Mouse (Mus musculus) neural tube, embryonic 11.5 days (tissue): ENCODE data around the gene Ctnnbip1. TPM values are rescaled to one million over a fixed set of nuclear protein-coding genes. Genes with fewer than 3 reads are reported as not detected.

Experiments used
- ATAC-seq: fragments of 200-750 bp; cut with Nextera tagmentation; 2 replicates; pipeline ENCODE4 v1.8.0; 2017; ENCODE audit warnings: moderate number of reproducible peaks, mild to moderate bottlenecking, moderate TSS enrichment, moderate library complexity; ENCODE audit not compliant: insufficient read depth, low FRiP score, low TSS enrichment
- DNase-seq: peaks from one replicate; pipeline ENCODE4 v3.0.0-alpha.2; 2015; ENCODE audit warnings: low spot score
- H3K27ac ChIP-seq: fragments of 300-500 bp; sonication (generic); 2 replicates; pipeline ENCODE4 v1.5.1; 2014; ENCODE audit warnings: low read depth, mild to moderate bottlenecking, low read length
- H3K27me3 ChIP-seq: fragments of 300-500 bp; sonication (generic); 2 replicates; pipeline ENCODE4 v1.6.1; 2014; ENCODE audit warnings: mild to moderate bottlenecking, low read length, mixed read lengths; ENCODE audit not compliant: control insufficient read depth, insufficient read depth
- H3K36me3 ChIP-seq: fragments of 300-500 bp; sonication (generic); 2 replicates; pipeline ENCODE4 v1.6.1; 2014; ENCODE audit warnings: mild to moderate bottlenecking, low read length, moderate library complexity, mixed read lengths; ENCODE audit not compliant: control insufficient read depth, insufficient read depth
- H3K4me1 ChIP-seq: fragments of 300-500 bp; sonication (generic); 2 replicates; pipeline ENCODE4 v1.6.1; 2014; ENCODE audit warnings: low read length, mixed read lengths; ENCODE audit not compliant: control insufficient read depth, insufficient read depth
- H3K4me2 ChIP-seq: fragments of 300-500 bp; sonication (generic); 2 replicates; pipeline ENCODE4 v1.6.1; 2014; ENCODE audit warnings: low read depth, mild to moderate bottlenecking, moderate library complexity
- H3K4me3 ChIP-seq: fragments of 300-500 bp; sonication (generic); 2 replicates; pipeline ENCODE4 v1.5.1; 2014; ENCODE audit warnings: low read depth, low read length
- H3K9ac ChIP-seq: fragments of 300-500 bp; sonication (generic); 2 replicates; pipeline ENCODE4 v1.6.1; 2014; ENCODE audit warnings: mild to moderate bottlenecking, low read length
- H3K9me3 ChIP-seq: fragments of 300-500 bp; sonication (generic); 2 replicates; pipeline ENCODE4 v1.6.1; 2016; ENCODE audit warnings: low read length; ENCODE audit not compliant: control insufficient read depth
- WGBS: fragments of 180-500 bp; shearing (Covaris S2); extraction: QIAGEN DNeasy Blood & Tissue Kit; methylation state at CpG from one replicate; pipeline ENCODE4 v1.1.7; 2014; 5-methylcytosine and 5-hydroxymethylcytosine counted together
- polyA plus RNA-seq: library from polyadenylated mRNA; unstranded; fragments of >200 nt; fragmentation: Nextera tagmentation; extraction: Ambion mirVana; gene quantifications from 2 replicates; pipeline ENCODE4 v1.2.1, GENCODE M21; 2014

Ctnnbip1 gene
- polyA plus RNA-seq, result 54.9 and 67.7 TPM in 2 replicates

GRCm38 (mm10) chr4:149517868-149518340, at the start of gene Ctnnbip1:
Gene Ctnnbip1 (plus strand): TSS chr4:149518236.
- 0% methylated on average over 39 of the region's 46 CpGs for WGBS
- DNase-seq, result peak; percentile 99
- peak; percentile 99 for ATAC-seq
- Histone ChIP-seq H3K4me3 (peak within 1 kb of the TSS; percentile 91), H3K9ac (peak within 1 kb of the TSS; percentile 88), H3K4me1 (peaks cover 11% of the 10 kb centered on the region), H3K27ac (no peak within 1 kb of the TSS; the same call in 1 of the 2 replicates), H3K9me3 (no peaks in the 10 kb centered on the region), H3K4me2 (peak within 1 kb of the TSS; percentile 92), H3K27me3 (no peaks in the 10 kb centered on the region), H3K36me3 (no peaks in the 10 kb centered on the region)

- H3K9me3 ChIP-seq, result no peaks in the 10 kb centered on the region
- H3K27me3 ChIP-seq, result no peaks in the 10 kb centered on the region
- no peak overlapping the region for H3K9ac ChIP-seq
- H3K27ac ChIP-seq, result no peak overlapping the region
- H3K4me2 ChIP-seq, result no peak overlapping the region
- peaks cover 5% of the 10 kb centered on the region for H3K36me3 ChIP-seq
- no peak overlapping the region for H3K4me3 ChIP-seq
- H3K4me1 ChIP-seq, result no peaks in the 10 kb centered on the region
- DNase-seq (no peak), ATAC-seq (no peak)
- 94% methylated on average over 3 of the region's 3 CpGs for WGBS
Observed at GRCm38 (mm10) chr4:149469557-149469956, 48.5 kb upstream of the Ctnnbip1 start.

GRCm38 (mm10) chr4:149475096-149475495, 42.9 kb upstream of the Ctnnbip1 start:
- no peak overlapping the region for H3K4me3 ChIP-seq
- DNase-seq, result no peak
- no peaks in the 10 kb centered on the region for H3K9me3 ChIP-seq
- H3K4me2 ChIP-seq, result no peak overlapping the region
- no peaks in the 10 kb centered on the region for H3K4me1 ChIP-seq
- 81% methylated on average over 7 of the region's 7 CpGs for WGBS
- no peak overlapping the region for H3K9ac ChIP-seq
- no peak overlapping the region for H3K27ac ChIP-seq
- no peak for ATAC-seq
- peaks cover 5% of the 10 kb centered on the region for H3K36me3 ChIP-seq
- no peaks in the 10 kb centered on the region for H3K27me3 ChIP-seq

- no peak within 1 kb of the TSS for H3K9ac ChIP-seq
- 88% methylated on average over 11 of the region's 11 CpGs for WGBS
- H3K27me3 ChIP-seq, result no peaks in the 10 kb centered on the region
- H3K4me2 ChIP-seq, result no peak within 1 kb of the TSS
- no peaks in the 10 kb centered on the region for H3K9me3 ChIP-seq
- DNase-seq, result no peak
- no peak within 1 kb of the TSS for H3K27ac ChIP-seq
- H3K4me3 ChIP-seq, result no peak within 1 kb of the TSS
- no peaks in the 10 kb centered on the region for H3K4me1 ChIP-seq
- H3K36me3 ChIP-seq, result peaks cover 5% of the 10 kb centered on the region
- ATAC-seq, result no peak
Observed at GRCm38 (mm10) chr4:149477078-149477477, 41.0 kb upstream of the Ctnnbip1 start, which contains the start of gene Tmem274. Gene Tmem274 (plus strand): TSS chr4:149477378.

- no peaks in the 10 kb centered on the region for H3K27me3 ChIP-seq
- H3K9me3 ChIP-seq, result no peaks in the 10 kb centered on the region
- H3K4me1 ChIP-seq, result peaks cover 7% of the 10 kb centered on the region
- peaks cover 4% of the 10 kb centered on the region; the same call in 1 of the 2 replicates for H3K36me3 ChIP-seq
- no peak overlapping the region for H3K27ac ChIP-seq
- DNase-seq (no peak), ATAC-seq (no peak)
- WGBS, result 55% methylated on average over 3 of the region's 3 CpGs
- peak overlapping the region; percentile 64 for H3K9ac ChIP-seq
- peak overlapping the region; percentile 80 for H3K4me2 ChIP-seq
- H3K4me3 ChIP-seq, result peak overlapping the region; percentile 73
Observed at GRCm38 (mm10) chr4:149484566-149484965, 33.5 kb upstream of the Ctnnbip1 start.

- H3K9ac ChIP-seq, result peak within 1 kb of the TSS; percentile 64
- peak; percentile 97 for ATAC-seq
- peak within 1 kb of the TSS; percentile 80 for H3K4me2 ChIP-seq
- H3K4me3 ChIP-seq, result peak within 1 kb of the TSS; percentile 73
- peaks cover 8% of the 10 kb centered on the region; the same call in 1 of the 2 replicates for H3K36me3 ChIP-seq
- 0% methylated on average over 59 of the region's 60 CpGs for WGBS
- peaks cover 7% of the 10 kb centered on the region for H3K4me1 ChIP-seq
- 0 out of 2 replicates have a peak within 1 kb of the TSS, but pooled peaks have one; percentile 41 for H3K27ac ChIP-seq
- H3K9me3 ChIP-seq, result no peaks in the 10 kb centered on the region
- H3K27me3 ChIP-seq, result no peaks in the 10 kb centered on the region
- DNase-seq, result peak; percentile 95
Observed at GRCm38 (mm10) chr4:149485053-149485824, 32.8 kb upstream of the Ctnnbip1 start, which contains the start of the genes Nmnat1 and Lzic. Gene Nmnat1 (minus strand): TSS chr4:149485202. Gene Lzic (plus strand): TSS chr4:149485229.

GRCm38 (mm10) chr4:149485825-149486206, 32.2 kb upstream of the Ctnnbip1 start:
- peaks cover 8% of the 10 kb centered on the region; the same call in 1 of the 2 replicates for H3K36me3 ChIP-seq
- peak; percentile 26; the same call in 1 of the 2 replicates for ATAC-seq
- DNase-seq, result no peak
- H3K9ac ChIP-seq, result peak overlapping the region; percentile 64
- peak overlapping the region; percentile 73 for H3K4me3 ChIP-seq
- 0% methylated on average over 10 of the region's 10 CpGs for WGBS
- no peaks in the 10 kb centered on the region for H3K9me3 ChIP-seq
- H3K4me1 ChIP-seq, result peaks cover 7% of the 10 kb centered on the region
- H3K27ac ChIP-seq, result no peak overlapping the region
- H3K27me3 ChIP-seq, result no peaks in the 10 kb centered on the region
- H3K4me2 ChIP-seq, result peak overlapping the region; percentile 80

GRCm38 (mm10) chr4:149487729-149488128, 30.3 kb upstream of the Ctnnbip1 start:
- 96% methylated on average over 12 of the region's 12 CpGs for WGBS
- H3K4me1 ChIP-seq, result peaks cover 7% of the 10 kb centered on the region
- ATAC-seq (no peak), DNase-seq (no peak)
- H3K27ac ChIP-seq, result no peak overlapping the region
- peaks cover 8% of the 10 kb centered on the region; the same call in 1 of the 2 replicates for H3K36me3 ChIP-seq
- H3K27me3 ChIP-seq, result no peaks in the 10 kb centered on the region
- H3K4me2 ChIP-seq, result no peak overlapping the region
- H3K9ac ChIP-seq, result no peak overlapping the region
- H3K4me3 ChIP-seq, result no peak overlapping the region
- no peaks in the 10 kb centered on the region for H3K9me3 ChIP-seq
